Mouse (Mus musculus) kidney, adult 2 months (tissue): ENCODE measurements around the gene Grik5. TPM values are rescaled to one million over a fixed set of nuclear protein-coding genes. Genes with fewer than 3 reads are reported as not detected.

ENCODE experiments used
- DNase-seq: peaks from one replicate; pipeline ENCODE4 v3.0.0; 2021
- H3K27ac ChIP-seq: fragments of 200-500 bp; 2 replicates; pipeline ENCODE4 v1.5.1; 2012; ENCODE audit warnings: low read depth, low read length, control low read depth, inconsistent platforms; ENCODE audit not compliant: insufficient read depth
- H3K27me3 ChIP-seq: fragments of 200-500 bp; replicated peaks from 2 replicates; pipeline ENCODE4 v1.6.1; 2012; ENCODE audit warnings: mild to moderate bottlenecking, moderate library complexity, low read length, inconsistent platforms; ENCODE audit not compliant: control insufficient read depth, insufficient read depth
- H3K36me3 ChIP-seq: fragments of 200-500 bp; 2 replicates; pipeline ENCODE4 v1.6.1; 2012; ENCODE audit warnings: mild to moderate bottlenecking, moderate library complexity, low read length, inconsistent platforms; ENCODE audit not compliant: control insufficient read depth, insufficient read depth
- H3K4me1 ChIP-seq: fragments of 200-500 bp; 2 replicates; pipeline ENCODE4 v1.6.1; 2011; ENCODE audit warnings: low read length; ENCODE audit not compliant: control insufficient read depth, insufficient read depth
- H3K4me3 ChIP-seq: fragments of 200-500 bp; 2 replicates; pipeline ENCODE4 v1.5.1; 2011; ENCODE audit warnings: mild to moderate bottlenecking, low read depth, low read length, control low read depth; ENCODE audit not compliant: insufficient read depth
- CTCF ChIP-seq: fragments of 200-500 bp; conservative IDR thresholded peaks from 2 replicates; pipeline ENCODE4 v1.5.1; 2011; ENCODE audit warnings: low read depth, mild to moderate bottlenecking, control low read depth, low read length, moderate library complexity, mixed read lengths; ENCODE audit not compliant: insufficient read depth, insufficient read length
- POLR2A ChIP-seq: fragments of 200-500 bp; IDR thresholded peaks from one replicate; pipeline ENCODE4 v1.6.1; 2011; ENCODE audit warnings: low read depth, low read length, control low read depth
- WGBS: fragments of 180-500 bp; shearing (Covaris S2); methylation state at CpG from one replicate; pipeline ENCODE4 v1.1.7; 2018; 5-methylcytosine and 5-hydroxymethylcytosine counted together
- polyA plus RNA-seq: library from polyadenylated mRNA; depleted of rRNA; stranded (reverse); fragments of >200 nt; gene quantifications from 2 replicates; pipeline ENCODE4 v1.2.3, GENCODE M21; 2012

Gene Grik5
- polyA plus RNA-seq, 1 experiment: 17.1 TPM

GRCm38 (mm10) chr7:24984307-24984706 lies 87.8 kb downstream of the Grik5 start:
- Histone ChIP-seq H3K36me3 (no peaks in the 10 kb centered on the region), H3K27me3 (no peaks in the 10 kb centered on the region), H3K4me3 (no peak overlapping the region), H3K4me1 (no peaks in the 10 kb centered on the region), H3K27ac (no peak overlapping the region)
- TF ChIP-seq CTCF (no peak), POLR2A (no peak)
- DNase-seq: no peak
- 96% methylated on average over 2 of the region's 2 CpGs for WGBS

DNA sequence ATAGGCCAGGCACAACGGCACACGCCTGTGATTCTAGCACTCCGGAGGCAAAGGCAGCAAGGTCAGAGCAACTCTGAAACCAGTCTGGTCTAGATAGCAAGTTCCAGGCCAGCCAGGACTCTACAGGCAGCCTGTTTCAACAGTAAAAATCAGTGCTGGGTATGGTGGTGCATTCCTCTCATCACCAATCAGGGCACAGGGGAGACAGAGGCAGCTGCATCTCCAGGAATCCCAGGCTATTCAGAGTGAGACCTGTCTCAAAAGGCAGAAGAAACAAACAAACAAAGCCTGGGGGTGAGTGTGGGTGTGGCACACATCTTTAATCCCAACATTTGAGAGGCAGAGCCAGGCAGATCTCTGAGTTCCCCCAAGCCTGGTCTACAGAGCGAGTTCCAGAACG lies 88.8 kb downstream of the Grik5 start:
- WGBS: 78% methylated on average over 5 of the region's 5 CpGs
- no peaks in the 10 kb centered on the region for H3K36me3 ChIP-seq
- H3K27ac ChIP-seq: no peak overlapping the region
- TF ChIP-seq CTCF: no peak
- no peak overlapping the region for H3K4me3 ChIP-seq
- DNase-seq: no peak
- H3K27me3 ChIP-seq: no peaks in the 10 kb centered on the region
- H3K4me1 ChIP-seq: no peaks in the 10 kb centered on the region

DNA sequence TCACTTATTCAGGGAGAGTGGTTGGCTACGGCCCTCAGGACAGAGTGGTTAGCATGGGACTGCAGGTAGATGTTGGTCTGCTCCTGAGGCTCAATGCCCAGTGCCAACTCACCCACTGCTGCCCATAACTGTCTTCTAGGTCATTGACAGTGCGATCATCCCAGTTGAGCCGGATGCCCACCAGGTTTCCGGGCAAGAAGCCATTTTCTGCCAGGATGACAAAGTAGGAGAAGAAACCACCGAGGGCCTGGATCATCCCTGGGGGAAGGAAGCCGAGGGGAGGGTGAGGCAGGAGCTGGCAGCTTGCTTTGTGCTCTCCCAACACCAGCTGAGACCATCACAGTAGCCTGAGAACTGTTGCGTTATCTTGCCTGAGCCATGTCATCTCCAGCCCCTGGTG lies 91.7 kb downstream of the Grik5 start:
- DNase-seq: no peak
- H3K36me3 ChIP-seq: no peaks in the 10 kb centered on the region
- TF ChIP-seq POLR2A (no peak), CTCF (no peak)
- H3K27me3 ChIP-seq: no peaks in the 10 kb centered on the region
- H3K27ac ChIP-seq: no peak overlapping the region
- no peaks in the 10 kb centered on the region for H3K4me1 ChIP-seq
- no peak overlapping the region for H3K4me3 ChIP-seq
- 82% methylated on average over 7 of the region's 7 CpGs for WGBS

DNA sequence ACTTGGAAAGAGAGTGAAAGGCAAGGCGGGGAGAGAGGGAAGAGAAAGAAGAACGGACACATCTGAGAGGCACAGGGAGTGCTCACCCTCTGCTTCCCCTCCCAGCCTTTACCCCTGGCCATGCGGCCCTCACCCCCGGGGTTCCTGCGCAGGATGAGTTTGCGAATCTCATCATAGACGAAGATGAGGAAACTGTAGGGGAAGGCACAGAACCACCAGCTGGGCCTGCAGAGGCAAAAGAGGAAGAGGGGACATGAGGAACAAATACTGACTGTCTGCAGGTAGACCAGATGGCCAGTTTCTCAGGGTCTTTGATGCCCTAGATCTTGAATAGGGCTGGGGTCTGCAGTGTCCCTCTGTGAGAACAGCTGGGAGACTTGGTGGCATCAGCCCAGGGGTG lies 93.4 kb downstream of the Grik5 start:
- Histone ChIP-seq H3K4me3 (no peak overlapping the region), H3K36me3 (no peaks in the 10 kb centered on the region), H3K4me1 (no peaks in the 10 kb centered on the region), H3K27ac (no peak overlapping the region), H3K27me3 (no peaks in the 10 kb centered on the region)
- TF ChIP-seq CTCF: no peak
- TF ChIP-seq POLR2A: no peak
- WGBS: 83% methylated on average over 7 of the region's 7 CpGs
- DNase-seq: no peak

DNA sequence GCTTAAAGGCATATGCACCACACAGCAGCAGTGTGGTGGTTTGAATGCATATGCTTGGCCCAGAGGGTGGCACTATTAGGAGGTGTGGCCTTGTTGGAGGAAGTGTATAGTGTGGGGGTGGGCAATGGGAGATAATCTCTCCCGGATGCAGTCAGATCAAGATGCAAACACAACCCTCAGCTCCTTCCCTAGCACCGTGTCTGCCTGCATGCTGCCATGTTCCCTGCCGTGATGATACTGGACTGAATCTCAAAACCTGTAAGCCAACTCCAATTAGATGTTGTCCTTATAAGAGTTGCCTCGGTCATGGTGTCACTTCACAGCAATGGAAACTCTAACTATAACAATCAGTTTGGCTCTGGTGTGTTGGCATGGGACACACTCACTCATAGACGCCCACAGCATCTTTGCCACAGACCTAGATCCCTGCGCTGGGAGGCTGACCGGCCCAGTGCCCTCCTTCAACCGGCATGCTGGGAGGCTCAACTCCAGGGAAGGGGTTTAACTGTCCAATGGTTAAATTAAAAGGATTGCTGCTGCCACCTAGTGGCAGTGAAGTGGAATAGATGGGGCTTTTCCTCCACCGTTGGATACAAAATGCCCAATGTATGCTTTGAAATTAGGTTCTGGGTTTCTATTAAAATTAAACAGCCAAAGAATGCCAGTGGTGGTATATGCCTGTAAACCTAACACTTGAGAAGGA lies 97.1 kb downstream of the Grik5 start:
- DNase-seq: peak; percentile 34
- Histone ChIP-seq H3K4me3 (no peak overlapping the region), H3K4me1 (peaks cover 7% of the 10 kb centered on the region; the same call in 1 of the 2 replicates), H3K36me3 (no peaks in the 10 kb centered on the region), H3K27me3 (no peaks in the 10 kb centered on the region), H3K27ac (no peak overlapping the region)
- TF ChIP-seq CTCF (peak; percentile 44), POLR2A (no peak)
- WGBS: 28% methylated on average over 9 of the region's 9 CpGs

GRCm38 (mm10) chr7:24973902-24974301 lies 98.2 kb downstream of the Grik5 start:
- TF ChIP-seq POLR2A (no peak), CTCF (no peak)
- peaks cover 7% of the 10 kb centered on the region; the same call in 1 of the 2 replicates for H3K4me1 ChIP-seq
- DNase-seq: no peak
- H3K36me3 ChIP-seq: no peaks in the 10 kb centered on the region
- no peak overlapping the region for H3K27ac ChIP-seq
- WGBS: 56% methylated on average over 5 of the region's 5 CpGs
- H3K4me3 ChIP-seq: no peak overlapping the region
- no peaks in the 10 kb centered on the region for H3K27me3 ChIP-seq

GRCm38 (mm10) chr7:24973208-24973607 lies 98.9 kb downstream of the Grik5 start:
- H3K27ac ChIP-seq: no peak overlapping the region
- no peaks in the 10 kb centered on the region for H3K36me3 ChIP-seq
- peaks cover 7% of the 10 kb centered on the region; the same call in 1 of the 2 replicates for H3K4me1 ChIP-seq
- no peak for TF ChIP-seq POLR2A
- TF ChIP-seq CTCF: no peak
- no peak for DNase-seq
- no peak overlapping the region for H3K4me3 ChIP-seq
- 77% methylated on average over 4 of the region's 4 CpGs for WGBS
- H3K27me3 ChIP-seq: no peaks in the 10 kb centered on the region
